Mouse (Mus musculus) frontal cortex, postnatal 36 days (tissue): ENCODE results near the gene Dnm2.

Experiments used
- DNase-seq, 2 experiments: peaks; one replicate each; pipeline ENCODE4 v3.0.0; 2022; ENCODE audit warnings: low spot score in 2 of 2

Gene Dnm2

GRCm38 (mm10) chr9:21424631-21425555 lies at the start of gene Dnm2:
Gene Dnm2, plus strand, starts transcription at chr9:21424908.
- peak; percentile 99 to 100 for DNase-seq

- no peak for DNase-seq
Observed at GRCm38 (mm10) chr9:21379195-21379594, 45.5 kb upstream of the Dnm2 start.

GRCm38 (mm10) chr9:21380868-21381267 lies 43.8 kb upstream of the Dnm2 start:
- no peak for DNase-seq

- DNase-seq: no peak
Observed at GRCm38 (mm10) chr9:21383966-21384365, 40.7 kb upstream of the Dnm2 start.

GRCm38 (mm10) chr9:21392646-21393175 lies 32.0 kb upstream of the Dnm2 start:
- DNase-seq: no peak

GRCm38 (mm10) chr9:21395692-21396091 lies 29.0 kb upstream of the Dnm2 start:
- no peak for DNase-seq

GRCm38 (mm10) chr9:21397170-21397569 lies 27.5 kb upstream of the Dnm2 start:
- no peak for DNase-seq

- DNase-seq: no peak
Observed at GRCm38 (mm10) chr9:21401042-21401441, 23.7 kb upstream of the Dnm2 start.

- DNase-seq: no peak
Observed at GRCm38 (mm10) chr9:21402764-21403253, 21.9 kb upstream of the Dnm2 start.

GRCm38 (mm10) chr9:21403745-21404144 lies 21.0 kb upstream of the Dnm2 start:
- no peak for DNase-seq

- no peak for DNase-seq
Observed at GRCm38 (mm10) chr9:21405525-21405924, 19.2 kb upstream of the Dnm2 start.

- DNase-seq: no peak
Observed at GRCm38 (mm10) chr9:21407951-21408350, 16.8 kb upstream of the Dnm2 start.

GRCm38 (mm10) chr9:21408624-21409023 lies 16.1 kb upstream of the Dnm2 start:
- no peak for DNase-seq

- peak; percentile 84 to 91 for DNase-seq
Observed at GRCm38 (mm10) chr9:21409592-21410317, 15.0 kb upstream of the Dnm2 start.

GRCm38 (mm10) chr9:21411669-21412550 lies 12.8 kb upstream of the Dnm2 start, which contains the start of gene Qtrt1:
Gene Qtrt1, plus strand, starts transcription at chr9:21411837.
- peak; percentile 88 to 93 for DNase-seq

GRCm38 (mm10) chr9:21417866-21418265 lies 6.8 kb upstream of the Dnm2 start:
- DNase-seq: no peak

GRCm38 (mm10) chr9:21419646-21420045 lies 5.1 kb upstream of the Dnm2 start:
- DNase-seq: no peak

GRCm38 (mm10) chr9:21425556-21425945 lies 843 bp downstream of the Dnm2 start:
- no peak for DNase-seq

GRCm38 (mm10) chr9:21426013-21426412 lies 1.3 kb downstream of the Dnm2 start:
- DNase-seq: no peak

GRCm38 (mm10) chr9:21426525-21426924 lies 1.8 kb downstream of the Dnm2 start:
- DNase-seq: no peak

- DNase-seq: no peak
Observed at GRCm38 (mm10) chr9:21427773-21428172, 3.1 kb downstream of the Dnm2 start.
